Mouse (Mus musculus) testis, adult 2 months (tissue): ENCODE measurements around the gene Gtse1. TPM values are rescaled to one million over a fixed set of nuclear protein-coding genes. Genes with fewer than 3 reads are reported as not detected.
A peak's percentile ranks its signal among the peaks of the same experiment; 100 is the strongest.

Experiments
- H3K27ac ChIP-seq: fragments of 200-500 bp; 2 replicates; pipeline ENCODE4 v1.5.1; 2012; ENCODE audit warnings: low read depth, low read length; ENCODE audit not compliant: control insufficient read depth, insufficient read depth
- H3K27me3 ChIP-seq: fragments of 200-500 bp; 2 replicates; pipeline ENCODE4 v1.6.1; 2012; ENCODE audit warnings: mild to moderate bottlenecking, low read length, moderate library complexity; ENCODE audit not compliant: control insufficient read depth, insufficient read depth
- H3K36me3 ChIP-seq: fragments of 200-500 bp; 2 replicates; pipeline ENCODE4 v1.6.1; 2012; ENCODE audit warnings: mild to moderate bottlenecking, low read length; ENCODE audit not compliant: control insufficient read depth, insufficient read depth
- H3K4me1 ChIP-seq: fragments of 200-500 bp; 2 replicates; pipeline ENCODE4 v1.6.1; 2012; ENCODE audit warnings: low read length; ENCODE audit not compliant: control insufficient read depth, insufficient read depth
- H3K4me3 ChIP-seq: fragments of 200-500 bp; 2 replicates; pipeline ENCODE4 v1.5.1; 2012; ENCODE audit warnings: low read depth, mild to moderate bottlenecking, low read length, moderate library complexity, mixed read lengths; ENCODE audit not compliant: control insufficient read depth
- CTCF ChIP-seq: fragments of 200-500 bp; IDR thresholded peaks from 2 replicates; pipeline ENCODE4 v1.5.1; 2012; ENCODE audit warnings: low read depth, mild to moderate bottlenecking, inconsistent platforms, low read length, moderate library complexity; ENCODE audit not compliant: control insufficient read depth, insufficient read depth, insufficient replicate concordance
- POLR2A ChIP-seq: fragments of 200-500 bp; IDR thresholded peaks from 2 replicates; pipeline ENCODE4 v1.6.1; 2012; ENCODE audit warnings: low read depth, mild to moderate bottlenecking, inconsistent platforms, low read length, moderate library complexity; ENCODE audit not compliant: control insufficient read depth
- polyA plus RNA-seq: library from polyadenylated mRNA; depleted of rRNA; stranded (reverse); fragments of >200 nt; gene quantifications from 2 replicates; pipeline ENCODE4 v1.2.3, GENCODE M21; 2012

Gtse1 gene
- polyA plus RNA-seq, 1 experiment = 9.9 TPM

DNA sequence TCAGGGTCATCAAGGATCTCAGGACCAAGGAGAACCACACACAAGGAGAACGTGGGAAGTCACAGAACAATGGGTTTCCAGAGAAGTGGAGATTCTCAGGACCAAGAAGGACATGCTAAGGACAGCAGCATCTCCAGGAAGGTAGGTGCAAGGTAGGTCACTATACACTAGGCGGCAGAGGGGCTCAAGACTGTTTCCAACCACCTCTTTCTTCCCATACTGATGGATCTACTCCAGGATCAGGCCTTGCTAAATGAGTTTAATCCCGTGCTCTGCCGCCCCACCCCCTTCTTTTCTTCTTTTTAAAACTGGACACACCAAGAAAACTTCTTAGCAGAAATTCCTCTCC, 37.6 kb upstream of the Gtse1 start:
- H3K4me3 ChIP-seq = peak overlapping the region; percentile 82
- peaks cover 8% of the 10 kb centered on the region for H3K4me1 ChIP-seq
- H3K27me3 ChIP-seq = no peaks in the 10 kb centered on the region
- TF ChIP-seq POLR2A (no peak), CTCF (no peak)
- H3K27ac ChIP-seq = peak overlapping the region; percentile 7; the same call in 1 of the 2 replicates
- H3K36me3 ChIP-seq = no peaks in the 10 kb centered on the region

DNA sequence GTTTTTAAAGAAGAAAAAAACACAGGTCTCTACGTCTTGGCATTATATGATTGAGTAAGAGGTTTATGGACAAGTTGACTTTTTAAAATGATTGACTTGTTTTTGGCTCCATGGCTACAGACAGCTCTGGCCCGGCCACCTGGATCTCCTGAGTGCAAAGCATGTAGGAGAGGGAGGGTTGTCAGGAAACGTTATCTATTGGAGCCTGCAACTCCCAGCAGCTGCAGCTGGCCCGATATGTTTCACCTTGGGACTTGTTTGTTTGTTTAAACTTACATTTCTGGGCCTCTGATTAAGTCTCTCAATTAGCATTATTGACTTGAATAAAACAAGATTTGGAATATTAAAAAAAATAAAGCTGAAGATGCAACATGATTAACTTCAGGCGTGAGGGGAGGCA, 32.9 kb upstream of the Gtse1 start:
- no peaks in the 10 kb centered on the region for H3K36me3 ChIP-seq

DNA sequence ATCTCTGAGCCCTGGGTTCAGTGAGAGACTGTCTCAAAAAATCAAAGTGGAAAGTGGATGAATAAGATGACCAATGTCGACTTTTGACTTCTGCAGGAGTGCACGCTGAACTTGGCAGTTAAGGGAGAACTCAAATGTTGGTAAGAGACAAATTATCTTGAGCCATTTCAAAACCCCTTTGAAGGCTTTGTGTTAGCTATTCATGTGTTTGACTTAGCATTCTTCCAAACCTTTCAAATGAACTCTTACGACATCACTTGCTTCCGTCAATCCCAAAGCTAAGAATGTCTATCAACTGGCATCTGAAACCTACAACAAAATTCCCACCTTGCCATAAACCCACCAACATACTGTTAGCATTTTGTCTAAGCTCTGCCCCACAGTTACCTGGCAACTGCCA, 31.5 kb upstream of the Gtse1 start:
- peak overlapping the region; percentile 24; the same call in 1 of the 2 replicates for H3K27ac ChIP-seq

More for the DNA sequence above, 32.9 kb upstream of the Gtse1 start:
- Histone ChIP-seq H3K4me1 (peaks cover 14% of the 10 kb centered on the region), H3K27ac (no peak overlapping the region), H3K4me3 (no peak overlapping the region), H3K27me3 (no peaks in the 10 kb centered on the region)
- TF ChIP-seq POLR2A (no peak), CTCF (no peak)

DNA sequence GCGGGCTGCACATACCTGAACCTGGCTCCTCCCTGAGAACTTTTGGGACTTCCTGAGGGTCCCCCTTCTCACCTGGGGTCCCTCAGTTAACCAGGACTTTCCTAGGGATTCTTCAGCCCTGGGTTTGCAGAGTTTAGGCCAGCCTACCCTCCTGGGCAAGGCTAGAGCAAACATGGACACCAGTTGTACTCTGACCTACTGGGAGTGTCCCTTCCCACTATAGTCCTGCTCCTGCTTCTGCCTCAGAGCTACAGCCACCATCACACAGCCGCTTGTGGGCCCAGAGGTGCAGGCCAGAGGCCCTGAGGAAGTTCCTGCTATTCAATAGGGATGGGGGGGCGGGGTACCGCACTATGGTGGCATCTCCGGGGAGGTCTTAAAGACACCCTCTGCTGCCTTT, 30.1 kb upstream of the Gtse1 start:
- Histone ChIP-seq H3K27ac (no peak overlapping the region), H3K4me3 (no peak overlapping the region; the same call in 1 of the 2 replicates), H3K36me3 (no peaks in the 10 kb centered on the region), H3K4me1 (peaks cover 24% of the 10 kb centered on the region), H3K27me3 (no peaks in the 10 kb centered on the region)
- TF ChIP-seq CTCF (no peak), POLR2A (no peak)

More for the DNA sequence above, 31.5 kb upstream of the Gtse1 start:
- no peak for TF ChIP-seq POLR2A
- TF ChIP-seq CTCF = no peak
- Histone ChIP-seq H3K4me1 (peaks cover 24% of the 10 kb centered on the region), H3K4me3 (no peak overlapping the region), H3K27me3 (no peaks in the 10 kb centered on the region), H3K36me3 (no peaks in the 10 kb centered on the region)

DNA sequence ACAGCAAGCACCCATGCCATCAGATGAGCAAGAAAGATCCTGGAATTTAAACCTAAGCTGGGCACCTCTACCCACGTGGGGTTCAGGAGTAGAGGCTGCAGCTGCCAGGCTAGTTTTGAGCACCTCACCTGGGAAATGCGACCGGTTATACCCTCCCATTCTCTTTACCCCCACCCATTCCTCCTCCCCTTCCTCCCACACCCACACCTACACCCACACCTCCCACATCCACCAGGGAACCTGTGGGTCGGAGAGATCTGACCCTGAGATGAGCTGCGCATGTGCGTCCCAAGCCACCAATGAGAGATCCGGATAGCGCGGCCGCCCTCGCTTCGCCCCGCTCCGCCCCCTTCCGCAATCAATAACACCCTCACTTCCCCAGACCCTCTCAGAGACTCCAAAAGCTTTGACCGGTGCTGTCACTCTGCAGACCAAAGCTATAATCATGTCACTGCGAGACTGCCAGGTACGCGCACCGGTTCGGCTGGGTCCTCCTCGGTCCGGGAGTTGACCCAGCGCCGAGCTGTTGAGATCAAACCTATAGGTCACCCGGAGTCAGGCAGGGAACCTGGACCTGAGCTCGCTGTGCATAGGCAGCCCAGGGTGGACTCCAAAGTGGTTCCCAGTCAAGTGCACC, 27.5 kb upstream of the Gtse1 start, which contains the start of gene Ttc38:
Gene Ttc38 (plus strand): TSS at position 353 of the 637 bp plus-strand sequence.
- Histone ChIP-seq H3K27me3 (no peaks in the 10 kb centered on the region), H3K36me3 (no peaks in the 10 kb centered on the region), H3K4me1 (peaks cover 22% of the 10 kb centered on the region), H3K4me3 (peak within 1 kb of the TSS; percentile 92), H3K27ac (peak within 1 kb of the TSS; percentile 37; the same call in 1 of the 2 replicates)
- no peak for TF ChIP-seq CTCF
- no peak for TF ChIP-seq POLR2A

DNA sequence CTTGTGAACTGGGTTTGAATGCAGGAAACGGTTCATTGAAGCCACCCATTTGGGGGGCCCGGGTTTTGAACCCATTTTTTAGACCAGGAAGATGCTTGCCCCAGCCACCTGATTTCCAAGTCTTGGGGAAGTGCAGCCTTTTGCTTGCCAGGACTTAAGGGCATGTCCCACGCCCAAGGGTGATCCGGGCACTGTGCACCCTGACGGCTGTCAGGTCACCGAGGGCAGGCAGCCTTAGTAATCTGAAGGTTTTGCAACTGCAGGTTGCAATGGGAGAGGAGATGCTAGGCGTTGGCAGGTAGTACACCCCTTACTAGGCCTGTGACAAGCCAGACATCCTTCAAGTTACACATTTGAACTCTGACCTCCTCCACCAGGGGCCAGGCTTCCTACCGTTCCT, 26.9 kb upstream of the Gtse1 start:
- Histone ChIP-seq H3K27me3 (no peaks in the 10 kb centered on the region), H3K36me3 (no peaks in the 10 kb centered on the region), H3K4me1 (peaks cover 21% of the 10 kb centered on the region), H3K27ac (no peak overlapping the region), H3K4me3 (peak overlapping the region; percentile 92)
- TF ChIP-seq CTCF = no peak
- no peak for TF ChIP-seq POLR2A

DNA sequence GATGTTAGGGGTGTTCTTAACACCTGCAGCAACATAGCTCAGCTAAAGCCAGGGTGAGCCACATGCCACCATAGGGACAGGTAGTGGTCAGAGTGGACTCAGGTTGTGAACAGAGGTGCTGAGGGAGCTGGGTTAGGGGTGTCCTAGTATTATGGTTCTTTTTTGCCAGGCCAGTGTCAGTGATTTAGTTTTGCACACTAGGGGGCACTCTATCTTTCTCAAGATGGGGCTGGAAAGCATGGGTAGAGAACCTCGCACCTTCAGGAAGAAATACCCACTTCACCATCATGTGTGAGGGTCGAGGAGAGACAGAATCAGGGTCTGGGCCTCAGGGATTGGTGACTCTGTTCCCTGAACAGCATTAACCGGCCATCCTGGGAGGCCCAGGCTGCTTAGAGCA, 24.2 kb upstream of the Gtse1 start:
- Histone ChIP-seq H3K27me3 (no peaks in the 10 kb centered on the region), H3K4me3 (no peak overlapping the region), H3K36me3 (no peaks in the 10 kb centered on the region), H3K27ac (no peak overlapping the region), H3K4me1 (peaks cover 12% of the 10 kb centered on the region)
- no peak for TF ChIP-seq POLR2A
- no peak for TF ChIP-seq CTCF
